Mouse (Mus musculus) heart, embryonic 16.5 days (tissue): ENCODE measurements around the gene Col28a1. TPM values are rescaled to one million over a fixed set of nuclear protein-coding genes. Genes with fewer than 3 reads are reported as not detected.

ENCODE experiments used
- ATAC-seq: fragments of 200-750 bp; cut with Nextera tagmentation; replicated peaks from 2 replicates; pipeline ENCODE4 v1.8.0; 2017; ENCODE audit warnings: moderate number of reproducible peaks; ENCODE audit not compliant: insufficient read depth, low FRiP score; ENCODE audit errors: extremely low read depth
- H3K27ac ChIP-seq: fragments of 300-500 bp; sonication (generic); 2 replicates; pipeline ENCODE4 v1.5.1; 2014; ENCODE audit warnings: mild to moderate bottlenecking, low read length, control low read depth, moderate library complexity
- H3K27me3 ChIP-seq: fragments of 300-500 bp; sonication (generic); 2 replicates; pipeline ENCODE4 v1.6.1; 2014; ENCODE audit warnings: low read length, mixed read lengths; ENCODE audit not compliant: control insufficient read depth, insufficient read depth
- H3K36me3 ChIP-seq: fragments of 300-500 bp; sonication (generic); 2 replicates; pipeline ENCODE4 v1.6.1; 2014; ENCODE audit not compliant: control insufficient read depth, insufficient read depth
- H3K4me1 ChIP-seq: fragments of 300-500 bp; sonication (generic); 2 replicates; pipeline ENCODE4 v1.6.1; 2014; ENCODE audit warnings: low read length, mixed read lengths; ENCODE audit not compliant: control insufficient read depth, insufficient read depth
- H3K4me2 ChIP-seq: fragments of 300-500 bp; sonication (generic); 2 replicates; pipeline ENCODE4 v1.6.1; 2014; ENCODE audit warnings: low read depth, mild to moderate bottlenecking, control low read depth, low read length
- H3K4me3 ChIP-seq: fragments of 300-500 bp; sonication (generic); 2 replicates; pipeline ENCODE4 v1.5.1; 2014; ENCODE audit warnings: mild to moderate bottlenecking, control low read depth, low read length
- H3K9ac ChIP-seq: fragments of 300-500 bp; sonication (generic); 2 replicates; pipeline ENCODE4 v1.6.1; 2014; ENCODE audit warnings: low read length, control low read depth
- H3K9me3 ChIP-seq: fragments of 300-500 bp; sonication (generic); replicated peaks from 2 replicates; pipeline ENCODE4 v1.6.1; 2016; ENCODE audit warnings: low read length; ENCODE audit not compliant: control insufficient read depth
- WGBS: fragments of 180-500 bp; shearing (Covaris S2); extraction: QIAGEN DNeasy Blood & Tissue Kit; methylation state at CpG from one replicate; pipeline ENCODE4 v1.1.7; 2014; 5-methylcytosine and 5-hydroxymethylcytosine counted together
- polyA plus RNA-seq: library from polyadenylated mRNA; unstranded; fragments of >200 nt; fragmentation: Nextera tagmentation; extraction: Ambion mirVana; gene quantifications from 2 replicates; pipeline ENCODE4 v1.2.1, GENCODE M21; 2015

Col28a1 gene
- polyA plus RNA-seq, 1 experiment from 2014 or later, result 0.17 TPM

DNA sequence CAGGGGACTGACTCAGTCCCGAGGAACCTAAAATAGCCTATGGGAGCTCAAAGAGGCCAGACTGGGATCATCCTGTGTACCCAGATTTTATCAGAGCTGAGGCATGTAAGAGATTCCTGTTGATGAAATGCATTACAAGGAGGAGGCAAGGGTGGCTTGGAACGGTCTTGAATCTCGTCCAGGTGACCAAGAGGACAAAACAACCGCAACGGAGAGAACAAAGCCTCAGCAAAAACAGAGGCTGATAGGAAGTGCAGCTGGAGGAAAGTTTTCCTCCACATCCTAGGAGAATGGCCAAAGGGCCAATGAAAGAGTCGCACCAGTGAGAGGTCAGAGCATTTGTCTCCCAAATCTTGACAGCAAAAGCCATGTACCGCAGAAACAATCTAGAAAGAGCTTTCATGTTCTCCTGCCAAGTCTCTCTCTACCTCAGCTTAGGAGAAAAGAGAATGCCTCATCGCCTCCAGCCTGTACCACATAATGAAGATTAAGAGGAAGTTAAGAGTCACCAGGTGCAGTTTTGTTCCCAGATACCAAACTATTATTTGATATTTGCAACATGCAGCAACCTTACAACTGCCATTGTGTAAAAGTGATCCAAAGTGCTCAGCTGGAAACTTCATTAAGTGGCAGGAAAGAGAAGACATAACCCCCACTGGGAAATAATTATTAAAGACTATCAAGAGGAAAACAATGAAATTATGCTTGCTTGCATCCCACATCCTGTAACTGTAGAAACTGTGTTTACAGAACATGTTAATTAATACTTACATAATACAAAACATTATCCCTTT, 98.1 kb downstream of the Col28a1 start:
- H3K4me1 ChIP-seq, result peaks cover 3% of the 10 kb centered on the region; the same call in 1 of the 2 replicates
- ATAC-seq, result peak; percentile 14; the same call in 1 of the 2 replicates
- 0 out of 2 replicates have a peak overlapping the region, but pooled peaks have one; percentile 10 for H3K27ac ChIP-seq
- 46% methylated on average over 8 of the region's 8 CpGs for WGBS
- H3K9me3 ChIP-seq, result no peaks in the 10 kb centered on the region
- no peaks in the 10 kb centered on the region for H3K36me3 ChIP-seq
- H3K27me3 ChIP-seq, result no peaks in the 10 kb centered on the region
- H3K4me2 ChIP-seq, result no peak overlapping the region
- no peak overlapping the region for H3K4me3 ChIP-seq
- no peak overlapping the region for H3K9ac ChIP-seq

DNA sequence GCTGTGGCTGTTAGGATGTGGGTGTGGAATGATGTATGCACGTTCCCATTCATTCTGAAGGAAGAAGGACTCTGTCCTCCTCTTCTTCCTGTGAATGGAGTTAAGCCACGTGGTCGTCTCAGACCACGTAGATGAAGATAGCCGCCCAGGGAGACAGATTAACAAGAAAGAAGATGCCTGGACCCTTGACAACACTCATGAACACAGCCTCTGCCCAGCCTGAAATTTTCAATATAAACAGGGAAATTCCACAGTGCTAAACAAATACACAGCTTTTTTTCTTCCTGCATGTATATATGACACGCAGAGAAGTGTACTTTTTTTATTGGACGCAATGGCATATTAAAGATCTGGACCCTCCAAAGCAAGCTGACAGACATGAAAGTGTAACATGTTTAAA, 98.9 kb downstream of the Col28a1 start:
- 77% methylated on average over 7 of the region's 7 CpGs for WGBS
- Histone ChIP-seq H3K36me3 (no peaks in the 10 kb centered on the region), H3K4me2 (no peak overlapping the region), H3K9ac (no peak overlapping the region), H3K9me3 (no peaks in the 10 kb centered on the region), H3K27me3 (no peaks in the 10 kb centered on the region), H3K27ac (no peak overlapping the region), H3K4me3 (no peak overlapping the region), H3K4me1 (peaks cover 3% of the 10 kb centered on the region; the same call in 1 of the 2 replicates)
- ATAC-seq, result no peak

DNA sequence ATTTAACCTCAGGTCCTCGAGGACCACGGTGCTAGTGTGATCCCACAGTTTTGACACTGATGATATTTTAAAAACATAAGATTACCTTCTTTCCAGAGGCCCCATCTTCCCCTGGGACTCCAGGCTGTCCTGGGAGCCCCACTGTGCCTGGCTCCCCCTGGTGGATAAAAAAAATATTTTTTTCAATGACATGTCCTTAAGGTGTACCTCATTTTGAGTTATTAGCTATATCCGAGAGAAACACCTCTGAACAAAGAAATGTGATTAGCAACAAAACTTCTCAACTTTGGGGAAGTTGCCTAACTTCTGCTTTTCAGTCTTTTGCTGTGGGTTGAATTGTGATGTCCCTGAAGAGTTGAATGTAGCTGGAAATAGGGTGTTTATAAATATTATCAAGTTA, 105.6 kb downstream of the Col28a1 start:
- Histone ChIP-seq H3K4me1 (no peaks in the 10 kb centered on the region), H3K4me2 (no peak overlapping the region), H3K4me3 (no peak overlapping the region), H3K36me3 (no peaks in the 10 kb centered on the region), H3K9ac (no peak overlapping the region), H3K27ac (no peak overlapping the region), H3K9me3 (no peaks in the 10 kb centered on the region), H3K27me3 (no peaks in the 10 kb centered on the region)
- no peak for ATAC-seq
- 57% methylated on average over 3 of the region's 3 CpGs for WGBS

GRCm38 (mm10) chr6:8084806-8085205, 107.6 kb downstream of the Col28a1 start:
- no peak for ATAC-seq
- Histone ChIP-seq H3K27ac (no peak overlapping the region), H3K4me1 (no peaks in the 10 kb centered on the region), H3K4me2 (no peak overlapping the region), H3K36me3 (no peaks in the 10 kb centered on the region), H3K4me3 (no peak overlapping the region), H3K9ac (no peak overlapping the region), H3K27me3 (no peaks in the 10 kb centered on the region), H3K9me3 (no peaks in the 10 kb centered on the region)
- WGBS, result 51% methylated on average over 7 of the region's 7 CpGs

DNA sequence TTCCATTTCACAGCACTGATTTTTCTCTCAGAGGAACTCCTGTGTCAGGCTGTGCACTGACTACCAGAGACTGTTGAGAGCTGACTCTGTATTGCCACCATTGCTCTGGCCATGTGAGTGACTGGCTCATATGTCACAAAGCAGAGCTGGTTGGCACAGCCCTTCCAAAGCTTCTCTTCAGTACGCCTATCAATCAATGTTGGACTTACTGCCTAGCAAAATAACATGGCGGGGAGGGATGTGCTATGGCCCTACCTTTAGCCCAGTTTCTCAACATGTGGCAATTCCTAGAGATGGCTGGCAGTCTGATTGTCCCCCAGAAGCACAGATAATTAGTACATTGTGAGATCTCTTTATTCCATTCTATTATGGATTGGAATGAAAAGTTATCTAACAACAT, 109.2 kb downstream of the Col28a1 start:
- 74% methylated on average over 2 of the region's 2 CpGs for WGBS
- H3K4me1 ChIP-seq, result no peaks in the 10 kb centered on the region
- no peak overlapping the region for H3K27ac ChIP-seq
- H3K36me3 ChIP-seq, result no peaks in the 10 kb centered on the region
- H3K9ac ChIP-seq, result no peak overlapping the region
- ATAC-seq, result no peak
- no peak overlapping the region for H3K4me2 ChIP-seq
- H3K27me3 ChIP-seq, result no peaks in the 10 kb centered on the region
- no peak overlapping the region for H3K4me3 ChIP-seq
- no peaks in the 10 kb centered on the region for H3K9me3 ChIP-seq

DNA sequence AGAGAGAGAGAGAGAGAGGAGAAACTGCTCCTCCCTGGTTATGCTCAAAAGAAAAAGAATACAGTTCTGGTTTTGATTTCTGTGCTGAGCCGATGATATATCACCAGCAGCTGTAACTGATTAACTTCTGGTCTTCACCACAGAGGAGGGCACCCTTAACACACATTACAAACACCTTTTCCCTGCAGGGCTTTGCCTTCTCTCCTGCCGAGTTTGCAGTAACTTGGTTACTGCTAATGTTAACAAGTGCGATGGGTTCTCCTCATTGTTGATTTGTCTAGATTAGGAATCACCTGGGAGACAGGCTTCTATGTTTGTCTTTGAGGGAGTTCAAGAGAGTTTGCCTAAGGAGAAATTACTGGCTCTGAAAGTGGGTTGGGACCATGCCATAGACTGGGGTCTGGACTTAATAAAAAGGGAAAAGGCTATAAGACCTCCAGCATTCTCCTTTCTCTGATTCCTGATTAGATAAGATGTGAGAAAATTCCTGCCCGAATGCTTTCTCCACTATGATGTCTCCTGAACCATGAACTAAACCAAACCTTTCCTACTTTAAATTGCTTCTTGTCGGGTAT, 114.8 kb downstream of the Col28a1 start:
- Histone ChIP-seq H3K4me2 (no peak overlapping the region), H3K4me3 (no peak overlapping the region), H3K27ac (no peak overlapping the region), H3K36me3 (no peaks in the 10 kb centered on the region), H3K4me1 (no peaks in the 10 kb centered on the region), H3K27me3 (no peaks in the 10 kb centered on the region), H3K9ac (no peak overlapping the region), H3K9me3 (no peaks in the 10 kb centered on the region)
- 55% methylated on average over 5 of the region's 5 CpGs for WGBS
- ATAC-seq, result no peak

GRCm38 (mm10) chr6:8074914-8075313, 117.5 kb downstream of the Col28a1 start:
- ATAC-seq, result no peak
- WGBS, result 49% methylated on average over 2 of the region's 2 CpGs

GRCm38 (mm10) chr6:8068979-8069378, 123.4 kb downstream of the Col28a1 start:
- Histone ChIP-seq H3K4me2 (no peak overlapping the region), H3K4me3 (no peak overlapping the region), H3K9ac (no peak overlapping the region), H3K27me3 (no peaks in the 10 kb centered on the region), H3K36me3 (no peaks in the 10 kb centered on the region), H3K4me1 (no peaks in the 10 kb centered on the region), H3K27ac (no peak overlapping the region), H3K9me3 (no peaks in the 10 kb centered on the region)
- 91% methylated on average over 5 of the region's 5 CpGs for WGBS
- no peak for ATAC-seq

More at GRCm38 (mm10) chr6:8074914-8075313, 117.5 kb downstream of the Col28a1 start:
- Histone ChIP-seq H3K9me3 (no peaks in the 10 kb centered on the region), H3K9ac (no peak overlapping the region), H3K4me3 (no peak overlapping the region), H3K4me2 (no peak overlapping the region), H3K27me3 (no peaks in the 10 kb centered on the region), H3K4me1 (no peaks in the 10 kb centered on the region), H3K36me3 (no peaks in the 10 kb centered on the region), H3K27ac (no peak overlapping the region)

DNA sequence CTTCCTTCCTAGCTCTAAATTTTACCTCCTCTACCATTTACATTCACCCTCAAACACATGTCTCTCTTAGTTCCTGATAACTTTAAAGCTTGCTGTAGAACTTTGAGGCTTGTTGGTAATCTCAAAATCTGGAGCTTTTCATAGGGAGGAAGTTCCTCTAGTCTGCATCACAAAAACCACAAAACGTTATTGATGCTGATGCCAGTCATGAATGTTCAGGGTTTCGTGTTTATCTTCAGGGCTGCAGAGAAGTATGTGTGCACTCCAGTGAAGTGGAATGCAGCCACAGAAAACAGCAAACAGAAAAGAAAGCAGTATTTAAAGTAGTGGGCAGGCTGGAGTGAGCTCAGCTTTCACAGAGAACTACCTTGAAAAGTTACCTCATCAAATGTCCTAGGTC, 124.0 kb downstream of the Col28a1 start:
- no peak overlapping the region for H3K4me3 ChIP-seq
- no peak overlapping the region for H3K27ac ChIP-seq
- H3K4me1 ChIP-seq, result no peaks in the 10 kb centered on the region
- ATAC-seq, result no peak
- no peaks in the 10 kb centered on the region for H3K27me3 ChIP-seq
- H3K36me3 ChIP-seq, result no peaks in the 10 kb centered on the region
- no peaks in the 10 kb centered on the region for H3K9me3 ChIP-seq
- 29% methylated on average over 2 of the region's 2 CpGs for WGBS
- no peak overlapping the region for H3K4me2 ChIP-seq
- H3K9ac ChIP-seq, result no peak overlapping the region
